Mouse (Mus musculus): ENCODE results near the gene Pola1. TPM values are rescaled to one million over a fixed set of nuclear protein-coding genes. Genes with fewer than 3 reads are reported as not detected.

Gene Pola1
- total and polyA plus RNA-seq, 3 experiments = 29.3 to 38.0 (median 29.6) TPM

DNA sequence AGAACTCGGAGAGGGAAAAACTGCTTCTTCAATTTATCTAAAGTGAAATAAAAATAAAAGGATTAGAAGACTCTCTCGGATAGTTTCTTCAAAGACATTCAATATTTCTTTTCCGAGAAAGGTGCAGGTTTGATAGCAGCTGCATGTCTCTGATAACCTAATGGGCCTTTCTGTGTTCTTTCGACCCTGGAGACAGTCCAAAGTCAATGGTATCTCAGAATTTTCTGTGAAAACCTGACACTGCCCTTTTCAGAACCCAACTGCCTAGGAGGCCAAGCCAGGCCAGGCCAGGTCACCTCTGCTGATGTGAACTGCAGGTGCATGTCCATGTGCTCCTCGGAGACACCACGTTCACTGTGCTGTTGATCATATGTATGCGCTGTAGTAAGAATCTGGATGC is 326.2 kb downstream of the Pola1 start:
- in situ Hi-C loops (cut with MboI; ENCODE audit: low pct_ligation_motif_present, low pct_unique_long_range_greater_than_20kb, low sequenced_read_pairs) = no loop called here

DNA sequence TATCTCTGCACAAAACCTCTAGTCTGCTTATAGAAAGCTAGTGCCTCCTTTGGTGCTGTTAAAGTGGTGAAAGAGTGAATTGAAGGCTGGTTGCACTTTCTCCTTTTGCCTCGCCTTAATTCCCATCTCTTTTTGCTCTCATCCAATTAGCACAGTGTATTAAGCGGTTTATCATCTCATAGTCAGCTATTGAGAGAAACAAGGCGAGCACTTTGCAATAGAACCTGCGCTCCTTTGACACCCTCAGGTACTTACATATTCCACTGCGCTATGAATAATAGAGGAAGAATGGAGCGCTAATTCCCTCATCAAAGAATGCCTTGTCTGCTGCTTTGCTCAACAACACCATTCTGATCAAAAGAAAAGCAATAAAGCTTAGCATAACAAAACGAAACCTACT is 330.2 kb downstream of the Pola1 start:
- Histone ChIP-seq H3K79me2 (replicated peaks; ENCODE audit: control insufficient read depth, extremely low read depth, insufficient read depth, poor library complexity, severe bottlenecking) (no peaks in the 10 kb centered on the region), H3K9ac (ENCODE audit: insufficient read depth, low read depth) (no peak overlapping the region), H3K9me3 (replicated peaks; ENCODE audit: low read length) (no peaks in the 10 kb centered on the region), H3K4me3 (replicated peaks in 1 of 3; ENCODE audit: low read depth in 2 of 3, low read length in 2 of 3, poor library complexity in 1 of 3) (no peak overlapping the region), H3K36me3 (replicated peaks in 1 of 2; ENCODE audit: control insufficient read depth in 1 of 2, insufficient read depth in 1 of 2, low read length in 1 of 2) (peaks cover 0 to 9% of the 10 kb centered on the region in 2 experiments), H3K4me2 (ENCODE audit: insufficient read depth, low read depth, poor library complexity, severe bottlenecking) (no peak overlapping the region), H3K27me3 (replicated peaks) (peaks cover 7% of the 10 kb centered on the region), H3K4me1 (ENCODE audit: control insufficient read depth in 1 of 2, insufficient read depth in 2 of 2) (peaks cover 0 to 11% of the 10 kb centered on the region in 2 experiments; a peak in 2 of 4 replicates), H3K27ac (ENCODE audit: insufficient read depth, low read depth) (no peak overlapping the region)
- in situ Hi-C loops (cut with MboI; ENCODE audit: low pct_ligation_motif_present, low pct_unique_long_range_greater_than_20kb, low sequenced_read_pairs) (no loop called here), dilution Hi-C loops (cut with MboI; ENCODE audit: extremely low pct_ligation_motif_present, extremely low pct_unique_long_range_greater_than_20kb, low sequenced_read_pairs) (no loop called here)
- DNase-seq (ENCODE audit: extremely low read depth) = no peak
- TF ChIP-seq KAT2A (IDR thresholded peaks at IDR 0.05; ENCODE audit: insufficient replicate concordance, low read length) (no peak), MXI1 (IDR thresholded peaks at IDR 0.05; ENCODE audit: low read depth, low read length) (no peak), BHLHE40 (IDR thresholded peaks at IDR 0.05; ENCODE audit: low read depth, low read length) (no peak), GABPA (IDR thresholded peaks at IDR 0.05; ENCODE audit: insufficient replicate concordance, low read depth, low read length) (no peak), HCFC1 (IDR thresholded peaks at IDR 0.05; ENCODE audit: low read depth, low read length) (no peak), USF1 (IDR thresholded peaks at IDR 0.05; ENCODE audit: low read depth, low read length) (no peak), ZC3H11A (IDR thresholded peaks at IDR 0.05; ENCODE audit: low read depth, low read length) (no peak), ZMIZ1 (IDR thresholded peaks at IDR 0.05; ENCODE audit: low read depth, low read length) (no peak), E2F4 (IDR thresholded peaks at IDR 0.05; ENCODE audit: insufficient replicate concordance, low read depth, low read length) (no peak), POLR2AphosphoS2 (IDR thresholded peaks at IDR 0.05; ENCODE audit: low read depth, low read length) (no peak), ZNF384 (IDR thresholded peaks at IDR 0.05; ENCODE audit: low read depth, low read length) (no peak), ZKSCAN1 (IDR thresholded peaks at IDR 0.05; ENCODE audit: borderline replicate concordance, low read depth, low read length) (no peak), UBTF (IDR thresholded peaks at IDR 0.05; ENCODE audit: low read depth, low read length) (no peak), TCF12 (IDR thresholded peaks at IDR 0.05; ENCODE audit: low read depth, low read length) (no peak), SMC3 (IDR thresholded peaks at IDR 0.05; ENCODE audit: low read depth, low read length) (no peak), MYC (IDR thresholded peaks at IDR 0.05; ENCODE audit: low read depth, low read length) (no peak), CHD2 (IDR thresholded peaks at IDR 0.05; ENCODE audit: low read length) (no peak), RAD21 (IDR thresholded peaks at IDR 0.05; ENCODE audit: low read depth, low read length) (no peak), USF2 (conservative IDR thresholded peaks at IDR 0.05; ENCODE audit: low read depth, low read length) (no peak)

More for the DNA sequence above, 326.2 kb downstream of the Pola1 start:
- Histone ChIP-seq H3K4me1 (ENCODE audit: control insufficient read depth in 1 of 2, insufficient read depth in 2 of 2) (peaks cover 0 to 4% of the 10 kb centered on the region in 2 experiments; a peak in 1 of 4 replicates), H3K36me3 (replicated peaks in 1 of 2; ENCODE audit: control insufficient read depth in 1 of 2, insufficient read depth in 1 of 2, low read length in 1 of 2) (peaks cover 0 to 9% of the 10 kb centered on the region in 2 experiments), H3K4me2 (ENCODE audit: insufficient read depth, low read depth, poor library complexity, severe bottlenecking) (no peak overlapping the region), H3K27me3 (replicated peaks) (no peaks in the 10 kb centered on the region), H3K27ac (ENCODE audit: insufficient read depth, low read depth) (no peak overlapping the region), H3K9ac (ENCODE audit: insufficient read depth, low read depth) (no peak overlapping the region), H3K79me2 (replicated peaks; ENCODE audit: control insufficient read depth, extremely low read depth, insufficient read depth, poor library complexity, severe bottlenecking) (no peaks in the 10 kb centered on the region), H3K9me3 (replicated peaks; ENCODE audit: low read length) (no peaks in the 10 kb centered on the region), H3K4me3 (replicated peaks in 1 of 3; ENCODE audit: low read depth in 2 of 3, low read length in 2 of 3, poor library complexity in 1 of 3) (no peak overlapping the region)
- DNase-seq (ENCODE audit: extremely low read depth) = no peak
- dilution Hi-C loops (cut with MboI; ENCODE audit: extremely low pct_ligation_motif_present, extremely low pct_unique_long_range_greater_than_20kb, low sequenced_read_pairs) = no loop called here
- no peak for TF ChIP-seq HCFC1 (IDR thresholded peaks at IDR 0.05; ENCODE audit: low read depth, low read length)
- no peak for TF ChIP-seq SIN3A (IDR thresholded peaks at IDR 0.05; ENCODE audit: low read length)
